Mouse (Mus musculus) olfactory bulb, adult 2 months (tissue): Measurements from ENCODE around the gene BC003965. TPM values are rescaled to one million over a fixed set of nuclear protein-coding genes. Genes with fewer than 3 reads are reported as not detected.

ENCODE experiments used
- H3K27ac ChIP-seq: fragments of 200-500 bp; 2 replicates; pipeline ENCODE4 v1.5.1; 2012; ENCODE audit warnings: low read depth, low read length; ENCODE audit not compliant: insufficient read depth
- H3K4me1 ChIP-seq: fragments of 200-500 bp; 2 replicates; pipeline ENCODE4 v1.6.1; 2012; ENCODE audit warnings: low read length; ENCODE audit not compliant: control insufficient read depth, insufficient read depth
- H3K4me3 ChIP-seq: fragments of 200-500 bp; 2 replicates; pipeline ENCODE4 v1.5.1; 2012; ENCODE audit warnings: mild to moderate bottlenecking, low read depth, low read length, moderate library complexity; ENCODE audit not compliant: insufficient read depth
- CTCF ChIP-seq: fragments of 200-500 bp; IDR thresholded peaks from 2 replicates; pipeline ENCODE4 v1.5.1; 2012; ENCODE audit warnings: low read depth, mild to moderate bottlenecking, low read length, moderate library complexity; ENCODE audit not compliant: insufficient read depth
- POLR2A ChIP-seq: fragments of 200-500 bp; IDR thresholded peaks from 2 replicates; pipeline ENCODE4 v1.6.1; 2012; ENCODE audit warnings: mild to moderate bottlenecking, low read depth, low read length, moderate library complexity; ENCODE audit not compliant: insufficient read depth
- WGBS: fragments of 180-500 bp; shearing (Covaris S2); methylation state at CpG from one replicate; pipeline ENCODE4 v1.1.7; 2018; 5-methylcytosine and 5-hydroxymethylcytosine counted together
- polyA plus RNA-seq: library from polyadenylated mRNA; stranded (reverse); fragments of >200 nt; gene quantifications from 2 replicates; pipeline ENCODE4 v1.2.4, GENCODE M21; 2012; ENCODE audit warnings: low replicate concordance; ENCODE audit not compliant: missing spikeins, insufficient read depth, insufficient read length

The BC003965 gene
- not detected in 2 replicates for polyA plus RNA-seq

GRCm38 (mm10) chr17:25184129-25184691, at the start of gene BC003965:
Gene BC003965 (plus strand): TSS chr17:25184554.
- TF ChIP-seq POLR2A (peak; percentile 71), CTCF (no peak)
- WGBS, result under 1% methylated on average over 50 of the region's 50 CpGs
- peak within 1 kb of the TSS; percentile 85 for H3K4me3 ChIP-seq
- peak within 1 kb of the TSS; percentile 56 for H3K27ac ChIP-seq
- peaks cover 5% of the 10 kb centered on the region for H3K4me1 ChIP-seq

GRCm38 (mm10) chr17:25135622-25136021, 48.7 kb upstream of the BC003965 start:
- no peak for TF ChIP-seq CTCF
- TF ChIP-seq POLR2A, result no peak
- 80% methylated on average over 6 of the region's 6 CpGs for WGBS
- Histone ChIP-seq H3K4me3 (no peak overlapping the region), H3K4me1 (peaks cover 12% of the 10 kb centered on the region), H3K27ac (no peak overlapping the region)

- TF ChIP-seq CTCF (no peak), POLR2A (no peak)
- WGBS, result 91% methylated on average over 1 of the region's 1 CpGs
- Histone ChIP-seq H3K27ac (no peak overlapping the region), H3K4me3 (no peak overlapping the region), H3K4me1 (peaks cover 12% of the 10 kb centered on the region)
These were observed 45.6 kb upstream of the BC003965 start for GRCm38 (mm10) chr17:25138803-25139202.

- Histone ChIP-seq H3K27ac (no peak overlapping the region), H3K4me3 (no peak overlapping the region), H3K4me1 (peaks cover 12% of the 10 kb centered on the region)
- WGBS, result 64% methylated on average over 4 of the region's 4 CpGs
- no peak for TF ChIP-seq POLR2A
- TF ChIP-seq CTCF, result no peak
These were observed 44.4 kb upstream of the BC003965 start for GRCm38 (mm10) chr17:25139960-25140359.

DNA sequence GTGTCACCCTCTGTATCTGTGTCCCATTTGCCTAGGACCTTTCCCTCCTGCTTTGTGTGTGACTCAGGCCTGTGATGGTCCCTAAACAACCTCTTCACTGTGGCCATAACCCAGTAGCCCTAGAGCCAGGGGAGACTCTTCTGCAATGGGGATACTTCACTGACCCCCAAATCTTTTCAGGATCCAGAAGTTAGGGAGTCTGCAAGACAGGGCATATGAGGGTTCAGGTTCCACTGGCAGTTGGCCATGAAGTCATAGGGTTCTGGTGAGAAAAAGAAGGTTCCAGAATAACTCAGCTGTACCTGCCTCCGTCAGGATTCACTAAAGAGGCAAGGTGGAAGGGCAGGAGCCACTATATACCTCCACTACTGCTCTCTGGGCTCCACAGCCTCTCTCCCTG, 22.2 kb upstream of the BC003965 start, which contains the start of gene Ccdc154:
Gene Ccdc154 (plus strand): TSS at position 301 of the 400 bp plus-strand sequence.
- no peak within 1 kb of the TSS for H3K27ac ChIP-seq

GRCm38 (mm10) chr17:25163387-25163786, 21.0 kb upstream of the BC003965 start:
- H3K4me1 ChIP-seq, result no peaks in the 10 kb centered on the region
- 84% methylated on average over 7 of the region's 7 CpGs for WGBS
- H3K27ac ChIP-seq, result no peak overlapping the region
- H3K4me3 ChIP-seq, result no peak overlapping the region
- TF ChIP-seq CTCF (no peak), POLR2A (no peak)

More for the DNA sequence above, 22.2 kb upstream of the BC003965 start, which contains the start of gene Ccdc154:
- TF ChIP-seq POLR2A, result no peak
- TF ChIP-seq CTCF, result no peak
- 75% methylated on average over 1 of the region's 1 CpGs for WGBS
- Histone ChIP-seq H3K4me1 (no peaks in the 10 kb centered on the region), H3K4me3 (no peak within 1 kb of the TSS)

- Histone ChIP-seq H3K27ac (no peak overlapping the region), H3K4me1 (no peaks in the 10 kb centered on the region), H3K4me3 (no peak overlapping the region)
- 79% methylated on average over 3 of the region's 3 CpGs for WGBS
- TF ChIP-seq POLR2A, result no peak
- no peak for TF ChIP-seq CTCF
These were observed 19.6 kb upstream of the BC003965 start for GRCm38 (mm10) chr17:25164770-25165169.

DNA sequence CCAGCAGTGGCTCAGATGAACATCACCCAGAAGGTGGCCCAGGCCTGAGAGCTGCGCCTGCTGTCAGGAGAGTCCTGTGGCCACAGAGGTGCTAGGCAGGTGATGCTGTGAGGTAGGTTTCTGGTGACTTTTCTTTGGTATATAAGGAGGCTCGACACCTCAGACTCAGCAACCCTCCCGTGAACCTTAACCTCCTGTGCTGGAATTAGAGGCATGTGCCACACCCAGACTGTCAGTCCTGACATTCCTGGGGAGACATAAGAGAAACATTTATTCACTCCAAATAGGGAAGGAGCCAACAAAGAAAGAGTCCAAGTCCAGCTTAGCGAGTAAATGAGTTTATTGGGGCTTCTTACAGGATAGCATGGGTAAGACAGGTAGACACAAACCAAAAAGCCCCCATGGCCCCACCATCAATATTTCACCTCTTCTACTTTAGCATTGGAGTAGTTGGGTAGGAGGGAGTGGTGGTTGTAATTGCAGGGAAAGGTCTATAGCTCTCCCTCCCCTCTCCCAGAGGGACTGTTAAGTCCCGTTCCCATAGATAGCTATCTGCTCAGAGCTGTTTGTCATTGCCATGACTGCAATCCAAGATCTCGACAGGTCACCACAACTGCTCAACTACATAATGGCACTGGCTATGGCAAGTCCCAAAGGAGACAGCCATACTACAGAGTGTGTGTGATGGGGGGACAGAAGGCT, 18.2 kb upstream of the BC003965 start:
- Histone ChIP-seq H3K4me1 (no peaks in the 10 kb centered on the region), H3K4me3 (no peak overlapping the region), H3K27ac (no peak overlapping the region)
- 73% methylated on average over 6 of the region's 6 CpGs for WGBS
- no peak for TF ChIP-seq POLR2A
- TF ChIP-seq CTCF, result no peak

DNA sequence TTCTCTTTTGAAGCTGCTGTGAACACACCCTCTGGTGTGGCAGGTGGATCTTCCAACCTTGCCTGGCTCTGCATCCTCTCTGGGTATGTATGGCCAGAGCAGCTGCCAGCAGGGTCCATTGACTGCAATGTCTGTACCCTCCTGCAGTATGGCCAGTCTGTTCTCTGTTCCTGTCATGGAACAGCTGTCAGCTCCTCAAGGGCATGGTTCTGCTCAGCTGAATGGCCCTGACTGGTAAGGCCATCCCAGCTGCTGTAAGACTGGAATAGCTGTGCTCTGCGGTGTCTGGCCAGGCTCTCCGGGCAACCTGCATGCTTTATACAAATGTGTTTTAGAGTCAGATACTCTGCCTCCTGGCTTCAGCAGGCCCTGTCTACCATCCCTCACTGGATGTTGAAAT, 14.6 kb upstream of the BC003965 start:
- no peak overlapping the region for H3K4me3 ChIP-seq
- H3K27ac ChIP-seq, result no peak overlapping the region
- TF ChIP-seq POLR2A (no peak), CTCF (no peak)
- 93% methylated on average over 2 of the region's 2 CpGs for WGBS
- H3K4me1 ChIP-seq, result no peaks in the 10 kb centered on the region

DNA sequence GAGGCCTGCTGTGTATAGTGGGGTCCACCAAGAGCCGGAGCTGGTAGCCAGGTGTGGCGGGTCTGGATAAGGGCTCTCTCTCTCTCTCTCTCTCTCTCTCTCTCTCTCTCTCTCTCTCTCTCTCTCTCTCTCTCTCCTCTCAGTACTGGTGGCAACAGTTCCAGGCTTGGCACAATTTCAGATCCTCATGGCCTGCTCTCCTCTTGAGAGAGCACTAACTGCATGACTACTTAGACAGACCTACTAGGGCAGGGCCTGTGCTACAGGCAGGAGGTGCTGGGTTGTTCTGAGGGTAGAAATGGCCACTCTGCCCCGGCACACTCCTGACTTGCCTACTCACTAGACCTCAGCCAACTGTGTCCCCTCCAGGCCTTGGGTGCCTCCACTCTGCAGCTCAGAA, 11.8 kb upstream of the BC003965 start:
- no peak for TF ChIP-seq POLR2A
- no peak for TF ChIP-seq CTCF
- H3K27ac ChIP-seq, result no peak overlapping the region
- WGBS, result 88% methylated on average over 3 of the region's 3 CpGs
- H3K4me3 ChIP-seq, result no peak overlapping the region
- H3K4me1 ChIP-seq, result no peaks in the 10 kb centered on the region
